Mouse (Mus musculus) hindbrain, embryonic 11.5 days (tissue): ENCODE measurements around the gene Gpr37l1. TPM values are rescaled to one million over a fixed set of nuclear protein-coding genes. Genes with fewer than 3 reads are reported as not detected.
"Not testable (repeated sequence)": the region's sequence is repeated elsewhere in the genome, so short reads cannot be mapped to it uniquely, and the experiment has no call there.

ENCODE experiments used
- ATAC-seq: fragments of 200-750 bp; cut with Nextera tagmentation; 2 replicates; pipeline ENCODE4 v1.8.0; 2017; ENCODE audit warnings: mild to moderate bottlenecking, moderate TSS enrichment, moderate library complexity; ENCODE audit not compliant: low FRiP score
- DNase-seq: peaks from one replicate; pipeline ENCODE4 v3.0.0-alpha.2; 2015; ENCODE audit warnings: low spot score
- H3K27ac ChIP-seq: fragments of 300-500 bp; sonication (generic); 2 replicates; pipeline ENCODE4 v1.5.1; 2014; ENCODE audit warnings: mild to moderate bottlenecking, low read depth, low read length
- H3K27me3 ChIP-seq: fragments of 300-500 bp; sonication (generic); 2 replicates; pipeline ENCODE4 v1.6.1; 2014; ENCODE audit warnings: mild to moderate bottlenecking, low read length, moderate library complexity, mixed read lengths; ENCODE audit not compliant: control insufficient read depth, insufficient read depth
- H3K36me3 ChIP-seq: fragments of 300-500 bp; sonication (generic); 2 replicates; pipeline ENCODE4 v1.6.1; 2014; ENCODE audit warnings: mild to moderate bottlenecking, low read length, moderate library complexity, mixed read lengths; ENCODE audit not compliant: control insufficient read depth, insufficient read depth
- H3K4me1 ChIP-seq: fragments of 300-500 bp; sonication (generic); replicated peaks from 2 replicates; pipeline ENCODE4 v1.6.1; 2014; ENCODE audit warnings: low read length, mixed read lengths; ENCODE audit not compliant: control insufficient read depth, insufficient read depth
- H3K4me2 ChIP-seq: fragments of 300-500 bp; sonication (generic); replicated peaks from 2 replicates; pipeline ENCODE4 v1.6.1; 2014; ENCODE audit warnings: mild to moderate bottlenecking, low read depth, low read length
- H3K4me3 ChIP-seq: fragments of 300-500 bp; sonication (generic); 2 replicates; pipeline ENCODE4 v1.5.1; 2014; ENCODE audit warnings: low read depth, low read length
- H3K9ac ChIP-seq: fragments of 300-500 bp; sonication (generic); 2 replicates; pipeline ENCODE4 v1.6.1; 2014; ENCODE audit warnings: low read depth, low read length
- H3K9me3 ChIP-seq: fragments of 300-500 bp; sonication (generic); 2 replicates; pipeline ENCODE4 v1.6.1; 2016; ENCODE audit warnings: low read length; ENCODE audit not compliant: control insufficient read depth
- WGBS: fragments of 180-500 bp; shearing (Covaris S2); extraction: QIAGEN DNeasy Blood & Tissue Kit; methylation state at CpG from one replicate; pipeline ENCODE4 v1.1.7; 2014; 5-methylcytosine and 5-hydroxymethylcytosine counted together
- polyA plus RNA-seq: library from polyadenylated mRNA; unstranded; fragments of >200 nt; fragmentation: Nextera tagmentation; extraction: Ambion mirVana; gene quantifications from 2 replicates; pipeline ENCODE4 v1.2.1, GENCODE M21; 2014

Gene Gpr37l1
- polyA plus RNA-seq, 1 experiment from 2014 or later, result not detected

- 3% methylated on average over 19 of the region's 21 CpGs for WGBS
- Histone ChIP-seq H3K4me3 (no peak overlapping the region), H3K36me3 (no peaks in the 10 kb centered on the region), H3K27ac (peak overlapping the region; percentile 11; the same call in 1 of the 2 replicates), H3K9ac (peak overlapping the region; percentile 49), H3K27me3 (no peaks in the 10 kb centered on the region), H3K4me2 (peak overlapping the region; percentile 29), H3K9me3 (no peaks in the 10 kb centered on the region), H3K4me1 (peaks cover 5% of the 10 kb centered on the region; the same call in 1 of the 2 replicates)
- ATAC-seq, result peak; percentile 71
- peak; percentile 63 for DNase-seq
These were observed 31.7 kb upstream of the Gpr37l1 start for GRCm38 (mm10) chr1:135199014-135199819.

DNA sequence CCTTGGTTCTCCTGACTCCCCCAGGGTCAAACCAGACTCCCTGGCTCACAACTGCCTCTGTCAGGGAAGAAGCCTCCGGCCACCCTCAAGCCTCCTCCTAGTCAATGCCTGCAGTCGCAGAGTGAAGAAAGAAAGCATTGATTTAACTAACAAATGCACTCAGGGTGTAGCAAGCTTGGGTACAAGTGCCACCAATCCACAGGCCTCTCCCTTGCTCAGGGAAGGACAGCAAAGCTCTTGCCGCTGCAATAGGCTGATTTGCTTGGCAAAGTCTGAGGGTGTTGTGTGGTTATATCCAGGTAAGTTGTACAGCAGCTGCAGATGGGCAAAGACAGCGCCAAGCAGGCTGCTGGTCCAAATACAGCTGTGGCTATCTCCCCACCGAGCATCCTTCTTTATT is 30.9 kb upstream of the Gpr37l1 start:
- H3K4me3 ChIP-seq, result no peak overlapping the region
- no peak overlapping the region for H3K4me2 ChIP-seq
- H3K36me3 ChIP-seq, result no peaks in the 10 kb centered on the region
- H3K4me1 ChIP-seq, result peaks cover 5% of the 10 kb centered on the region; the same call in 1 of the 2 replicates
- 31% methylated on average over 5 of the region's 5 CpGs for WGBS
- no peaks in the 10 kb centered on the region for H3K27me3 ChIP-seq
- ATAC-seq (no peak), DNase-seq (no peak)
- H3K9me3 ChIP-seq, result no peaks in the 10 kb centered on the region
- H3K27ac ChIP-seq, result no peak overlapping the region
- H3K9ac ChIP-seq, result no peak overlapping the region

DNA sequence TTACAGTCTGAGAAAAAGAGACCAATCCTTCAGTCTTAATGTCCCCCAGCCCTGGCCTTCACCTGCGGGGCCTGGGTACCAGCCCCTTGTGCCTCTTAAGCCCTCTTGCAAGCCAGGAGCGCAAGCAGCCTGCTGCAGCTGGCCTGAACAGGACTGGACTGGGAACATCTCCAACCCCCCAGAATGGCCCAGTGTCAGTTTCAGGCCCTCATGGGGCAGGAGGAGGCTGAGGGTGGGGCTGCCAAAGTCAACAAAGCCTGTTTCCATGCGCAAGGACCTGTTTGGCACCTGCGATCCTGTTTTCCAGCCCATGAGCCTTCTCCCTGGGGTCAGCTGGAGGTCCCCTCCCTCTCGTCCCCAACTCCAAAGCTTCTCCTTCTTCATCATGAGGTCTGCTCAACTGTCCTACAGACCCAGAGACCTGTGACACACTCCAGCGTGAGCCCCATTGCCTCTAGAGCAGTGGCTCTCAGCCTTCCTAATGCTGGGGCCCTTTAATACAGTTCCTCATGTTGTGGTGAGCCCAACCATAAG is 28.5 kb upstream of the Gpr37l1 start:
- H3K4me1 ChIP-seq, result peaks cover 5% of the 10 kb centered on the region; the same call in 1 of the 2 replicates
- no peaks in the 10 kb centered on the region for H3K27me3 ChIP-seq
- DNase-seq, result no peak
- no peak for ATAC-seq
- no peak overlapping the region for H3K27ac ChIP-seq
- no peaks in the 10 kb centered on the region for H3K36me3 ChIP-seq
- H3K4me2 ChIP-seq, result no peak overlapping the region
- H3K9me3 ChIP-seq, result no peaks in the 10 kb centered on the region
- WGBS, result 81% methylated on average over 6 of the region's 6 CpGs
- no peak overlapping the region for H3K9ac ChIP-seq
- H3K4me3 ChIP-seq, result no peak overlapping the region

DNA sequence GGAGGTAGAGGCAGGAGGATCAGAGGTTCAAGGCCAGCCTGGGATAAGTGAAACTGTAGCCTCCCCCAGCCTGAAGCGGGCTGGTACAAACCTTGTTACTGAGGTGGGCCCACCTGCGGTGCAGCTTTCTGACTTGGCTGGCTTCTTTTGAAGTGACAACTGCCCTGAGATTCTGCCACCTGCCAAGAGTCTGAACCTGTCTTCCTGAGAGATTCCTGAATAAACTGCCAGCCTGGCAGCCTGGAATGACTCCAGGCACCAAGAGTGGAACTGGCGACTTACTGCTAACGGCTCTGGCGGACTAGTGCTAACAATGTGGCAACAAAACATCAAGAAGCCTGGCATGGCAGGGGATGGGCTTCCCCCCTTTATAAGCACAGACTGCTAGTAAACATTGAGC is 26.9 kb upstream of the Gpr37l1 start:
- not testable (repeated sequence) for ATAC-seq, H3K4me2 ChIP-seq, H3K27me3 ChIP-seq, DNase-seq, H3K4me3 ChIP-seq, H3K27ac ChIP-seq, H3K36me3 ChIP-seq, H3K9me3 ChIP-seq, H3K4me1 ChIP-seq, H3K9ac ChIP-seq
- WGBS, result 82% methylated on average over 5 of the region's 5 CpGs

DNA sequence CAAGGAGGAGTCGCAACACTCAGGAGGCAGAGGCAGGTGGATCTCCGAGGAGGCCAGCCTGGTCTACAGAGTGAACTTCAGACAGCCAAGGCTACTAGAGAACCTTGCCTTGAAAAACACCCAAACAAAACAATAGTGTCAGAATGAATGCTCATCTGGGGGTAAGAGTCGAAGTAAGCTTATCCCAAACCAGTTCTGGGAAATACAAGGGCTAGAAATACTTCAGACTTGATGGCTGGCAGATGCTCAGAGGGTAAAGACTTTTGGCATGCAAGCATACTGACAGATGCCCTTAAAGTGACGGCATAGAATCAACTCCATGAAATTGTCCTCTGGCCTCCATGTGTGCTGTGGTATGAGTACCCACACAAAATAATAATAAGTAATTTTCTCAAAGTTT is 21.7 kb upstream of the Gpr37l1 start:
- no peaks in the 10 kb centered on the region for H3K9me3 ChIP-seq
- no peaks in the 10 kb centered on the region for H3K36me3 ChIP-seq
- H3K4me3 ChIP-seq, result no peak overlapping the region
- WGBS, result 93% methylated on average over 4 of the region's 4 CpGs
- no peak overlapping the region for H3K4me2 ChIP-seq
- no peak for DNase-seq
- no peak overlapping the region for H3K27ac ChIP-seq
- no peaks in the 10 kb centered on the region for H3K27me3 ChIP-seq
- no peaks in the 10 kb centered on the region for H3K4me1 ChIP-seq
- H3K9ac ChIP-seq, result no peak overlapping the region
- ATAC-seq, result no peak

GRCm38 (mm10) chr1:135188197-135188596 is 20.7 kb upstream of the Gpr37l1 start:
- Histone ChIP-seq H3K4me3 (no peak overlapping the region), H3K36me3 (no peaks in the 10 kb centered on the region), H3K27ac (no peak overlapping the region), H3K4me1 (no peaks in the 10 kb centered on the region), H3K9ac (no peak overlapping the region), H3K4me2 (no peak overlapping the region), H3K9me3 (no peaks in the 10 kb centered on the region), H3K27me3 (no peaks in the 10 kb centered on the region)
- ATAC-seq (no peak), DNase-seq (no peak)
- 22% methylated on average over 3 of the region's 3 CpGs for WGBS

GRCm38 (mm10) chr1:135187016-135187415 is 19.5 kb upstream of the Gpr37l1 start:
- not testable (repeated sequence) for ATAC-seq, H3K4me2 ChIP-seq

DNA sequence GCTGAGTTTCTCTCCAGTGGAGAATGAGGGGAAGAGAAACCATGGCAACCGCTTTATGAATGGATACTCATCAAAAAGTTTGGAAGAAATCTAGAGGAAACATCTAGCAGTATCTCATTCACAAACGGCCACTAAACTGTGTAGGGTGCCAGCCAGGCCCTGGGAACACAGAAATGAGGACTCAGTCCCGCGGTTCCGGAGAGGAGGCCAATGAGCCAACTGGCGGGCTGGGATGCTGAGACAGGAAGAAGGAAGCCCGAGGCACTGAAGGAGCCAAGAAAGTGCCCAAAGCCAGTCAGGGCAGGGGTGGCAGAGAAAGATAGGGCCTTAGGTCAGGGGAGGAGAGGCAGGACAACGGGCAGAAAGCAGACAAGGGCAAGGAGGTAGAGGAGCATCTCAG is 18.9 kb upstream of the Gpr37l1 start:
- Histone ChIP-seq H3K4me3 (no peak overlapping the region), H3K27me3 (no peaks in the 10 kb centered on the region), H3K27ac (no peak overlapping the region), H3K36me3 (no peaks in the 10 kb centered on the region), H3K4me1 (no peaks in the 10 kb centered on the region), H3K4me2 (no peak overlapping the region), H3K9me3 (no peaks in the 10 kb centered on the region), H3K9ac (no peak overlapping the region)
- DNase-seq (no peak), ATAC-seq (no peak)
- WGBS, result 34% methylated on average over 8 of the region's 8 CpGs

More at GRCm38 (mm10) chr1:135187016-135187415, 19.5 kb upstream of the Gpr37l1 start:
- not testable (repeated sequence) for H3K9me3 ChIP-seq, H3K27ac ChIP-seq, H3K36me3 ChIP-seq, H3K4me1 ChIP-seq, H3K9ac ChIP-seq, H3K4me3 ChIP-seq, DNase-seq, H3K27me3 ChIP-seq
- 38% methylated on average over 2 of the region's 2 CpGs for WGBS

- ATAC-seq (no peak), DNase-seq (no peak)
- Histone ChIP-seq H3K27ac (no peak overlapping the region), H3K4me1 (no peaks in the 10 kb centered on the region), H3K27me3 (no peaks in the 10 kb centered on the region), H3K4me2 (no peak overlapping the region), H3K9me3 (no peaks in the 10 kb centered on the region), H3K36me3 (no peaks in the 10 kb centered on the region), H3K9ac (no peak overlapping the region), H3K4me3 (no peak overlapping the region)
- 23% methylated on average over 5 of the region's 5 CpGs for WGBS
These were observed 18.5 kb upstream of the Gpr37l1 start for GRCm38 (mm10) chr1:135185936-135186335.
